Mouse (Mus musculus): ENCODE measurements around the gene Emx1.

Gene Emx1

GRCm38 (mm10) chr6:85189361-85189760 lies 2.1 kb downstream of the Emx1 start:
- DNase-seq (ENCODE audit: low read depth, low spot score), result no peak

DNA sequence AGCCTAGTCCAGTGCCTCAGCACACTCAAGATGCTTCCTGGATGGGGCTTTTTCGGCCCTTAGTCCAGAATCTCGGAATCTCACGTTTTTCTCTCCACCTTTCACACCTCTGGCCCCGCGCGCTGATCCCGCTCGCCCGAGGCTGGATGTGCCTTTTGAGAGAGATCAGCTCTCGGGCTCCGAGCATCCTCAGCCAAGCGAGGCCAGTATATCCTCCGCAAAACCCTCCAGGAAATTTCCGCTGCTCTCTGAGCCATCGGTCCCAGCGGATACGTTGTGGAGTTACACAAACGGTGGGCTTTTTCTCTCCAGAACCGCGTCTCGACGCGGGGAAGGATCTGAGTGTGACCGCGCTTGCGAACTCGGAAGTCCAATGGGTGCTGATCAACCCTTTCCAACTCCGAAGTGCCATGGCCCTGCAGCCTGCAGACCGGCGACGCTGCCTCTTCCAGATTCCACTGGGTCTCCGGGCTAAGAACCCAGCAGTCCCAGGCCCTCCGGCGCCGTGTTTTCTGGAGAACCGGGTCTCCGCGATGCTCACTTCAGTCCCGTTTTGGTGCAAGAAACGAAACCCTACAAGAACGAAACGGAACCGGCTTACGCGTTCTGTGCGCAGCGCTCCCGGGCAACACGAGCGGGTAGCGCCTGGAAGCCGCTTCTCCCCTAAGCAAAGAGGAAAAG lies 2.8 kb downstream of the Emx1 start:
- no peak for DNase-seq (ENCODE audit: low read depth, low spot score)

DNA sequence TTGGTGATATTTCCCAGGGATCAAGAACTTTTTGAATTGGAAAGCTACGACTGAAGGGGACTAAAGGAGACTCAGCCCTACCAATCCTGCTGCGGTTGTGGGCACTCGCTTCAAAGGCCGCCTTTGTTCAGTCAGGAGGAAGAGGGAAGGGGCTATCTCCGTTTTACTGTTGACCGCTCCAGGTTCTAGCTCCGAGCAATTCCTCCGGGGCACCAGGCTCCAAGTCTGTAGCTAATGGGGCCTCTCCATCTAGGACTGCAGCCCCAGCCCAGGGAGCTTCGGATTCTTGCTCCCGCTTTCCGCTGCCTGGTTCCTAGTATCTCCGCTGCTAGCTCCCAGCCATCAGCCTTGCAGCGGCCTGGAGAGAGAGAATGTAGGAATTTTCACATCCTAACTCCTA lies 3.4 kb downstream of the Emx1 start:
- DNase-seq (ENCODE audit: low read depth, low spot score), result no peak

DNA sequence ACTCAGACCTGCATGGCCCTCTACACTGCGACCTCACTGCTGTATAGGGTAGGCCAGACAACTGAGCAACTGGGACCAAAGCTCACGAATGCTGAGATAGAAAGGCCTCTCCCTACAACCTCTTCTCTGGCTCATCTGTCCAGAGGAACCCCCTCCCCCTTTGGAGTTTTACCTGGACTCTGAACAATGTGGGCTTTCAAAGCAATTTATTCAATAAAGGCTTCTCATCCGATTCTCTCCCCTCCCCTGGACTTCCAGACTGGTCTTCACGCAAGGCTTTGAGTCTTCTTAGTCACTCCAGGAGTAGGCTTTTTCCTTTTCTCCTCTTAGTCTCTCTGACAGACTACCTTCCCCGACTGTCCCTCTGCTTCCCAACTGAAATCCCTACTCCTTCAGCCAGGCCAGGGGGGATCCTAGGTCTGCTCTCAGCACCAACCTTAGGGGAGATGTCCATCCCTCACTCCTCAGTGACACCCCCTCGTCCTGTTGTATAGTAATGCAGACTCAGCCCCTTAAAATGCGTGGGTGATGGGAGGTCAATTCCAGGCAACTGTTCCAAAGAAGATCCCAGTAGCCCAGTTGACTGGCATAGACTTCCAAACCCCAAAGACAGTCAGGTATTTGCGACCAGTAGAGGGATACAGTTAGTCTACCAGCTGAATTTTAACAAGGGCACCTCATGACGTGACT lies 4.7 kb downstream of the Emx1 start:
- no peak for DNase-seq (ENCODE audit: low read depth, low spot score)

DNA sequence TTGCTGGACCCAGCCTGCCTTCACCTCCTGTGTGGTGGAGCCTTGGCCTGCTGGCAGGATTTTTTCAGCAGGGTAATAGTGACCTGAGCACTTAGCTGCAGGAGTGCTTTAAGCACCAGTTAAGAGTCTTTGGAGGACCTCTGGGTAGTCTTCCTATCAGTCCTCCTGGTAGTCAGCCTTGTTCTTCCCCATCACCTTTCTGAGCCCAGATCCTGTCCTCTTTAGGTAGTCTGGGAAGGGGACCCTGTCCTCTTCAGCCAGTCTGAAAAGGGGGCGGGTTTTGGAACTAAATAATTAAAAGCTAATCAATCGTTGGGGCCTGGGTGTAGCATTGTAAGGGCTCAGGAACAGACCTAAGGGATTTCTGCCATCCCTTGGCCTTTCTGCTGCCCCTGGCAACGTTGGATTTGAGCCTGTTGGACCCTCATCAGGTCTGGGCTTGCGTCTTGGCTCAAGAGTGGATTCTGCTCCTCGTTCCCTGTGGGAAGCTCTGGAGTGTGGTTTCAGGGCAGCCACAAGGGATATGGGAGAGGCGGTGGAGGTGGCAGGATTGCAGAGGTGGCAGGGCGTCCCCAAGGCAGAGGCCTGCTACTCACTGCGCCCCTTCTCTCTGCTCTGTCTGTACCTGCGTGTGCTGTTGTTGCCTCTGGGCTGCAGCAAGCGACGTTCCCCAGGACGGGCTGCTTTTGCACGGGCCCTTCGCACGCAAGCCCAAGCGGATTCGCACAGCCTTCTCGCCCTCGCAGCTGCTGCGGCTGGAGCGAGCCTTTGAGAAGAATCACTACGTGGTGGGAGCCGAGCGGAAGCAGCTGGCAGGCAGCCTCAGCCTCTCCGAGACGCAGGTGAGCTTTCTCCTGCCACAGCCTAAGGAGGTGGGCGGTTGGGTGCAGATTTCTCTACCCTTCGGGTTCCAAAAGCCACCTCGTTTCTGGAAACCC lies 6.4 kb downstream of the Emx1 start:
- DNase-seq (ENCODE audit: low read depth, low spot score), result no peak

- DNase-seq (ENCODE audit: low read depth, low spot score), result no peak
Observed at GRCm38 (mm10) chr6:85197951-85198350, 10.7 kb downstream of the Emx1 start.

DNA sequence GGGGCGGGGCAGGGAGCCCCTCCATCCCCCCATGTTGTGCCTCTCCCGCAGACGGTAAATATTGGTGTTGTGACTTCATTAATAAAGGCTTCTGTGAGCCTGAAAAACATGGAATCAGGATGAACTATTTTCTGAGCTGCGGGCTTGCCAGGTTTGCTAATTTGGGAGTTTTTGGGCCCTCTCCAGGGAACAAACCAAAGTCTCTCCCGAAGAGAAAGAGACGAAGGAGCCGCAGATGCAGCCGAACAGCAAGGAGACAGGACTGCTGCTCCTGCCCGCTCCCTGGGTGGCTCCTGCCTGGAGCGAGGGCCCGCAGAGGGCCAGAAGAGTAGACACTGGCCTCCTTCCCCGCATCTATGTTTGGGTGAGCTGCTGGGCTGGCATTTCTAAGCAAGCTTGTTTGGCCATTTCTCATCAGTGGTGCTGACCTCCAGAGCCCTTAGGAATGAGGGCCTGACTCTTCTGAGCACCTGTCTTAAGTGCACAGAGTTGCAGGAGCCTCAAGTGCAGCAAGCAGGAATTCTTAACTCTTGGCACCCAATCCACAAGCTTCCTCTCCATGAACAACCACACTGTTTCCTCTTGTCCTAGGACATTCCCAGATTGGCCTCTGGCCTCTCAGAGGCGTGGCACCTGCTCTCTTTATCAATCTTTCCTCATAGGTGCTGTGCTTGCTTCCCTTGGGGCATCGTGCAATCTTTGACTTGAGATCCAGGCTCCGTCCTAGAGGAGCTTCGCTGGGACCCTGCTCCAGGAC lies 19.1 kb downstream of the Emx1 start:
- no peak for DNase-seq (ENCODE audit: low read depth, low spot score)

DNA sequence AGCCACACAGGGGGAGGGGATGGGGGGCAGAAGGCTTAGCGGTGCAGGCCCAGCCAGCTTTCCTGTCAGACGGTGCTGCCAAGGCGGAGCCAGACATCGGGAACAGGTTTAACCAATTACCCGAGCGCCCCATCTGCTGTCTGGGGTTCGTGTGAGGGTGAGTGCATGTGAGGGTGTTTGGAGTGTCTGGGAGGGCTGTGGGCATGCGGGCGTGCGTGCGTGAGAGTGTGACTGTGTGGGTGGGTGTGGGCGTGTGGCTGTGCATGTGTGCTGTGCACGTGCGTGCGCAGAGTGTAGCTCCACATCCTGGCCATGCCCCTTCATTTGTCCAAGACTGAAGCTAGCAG lies 19.7 kb downstream of the Emx1 start:
- DNase-seq (ENCODE audit: low read depth, low spot score), result no peak

- DNase-seq (ENCODE audit: low read depth, low spot score), result no peak
Observed at GRCm38 (mm10) chr6:85207345-85207744, 20.1 kb downstream of the Emx1 start.

- no peak for DNase-seq (ENCODE audit: low read depth, low spot score)
Observed at GRCm38 (mm10) chr6:85209226-85209967, 22.2 kb downstream of the Emx1 start.

DNA sequence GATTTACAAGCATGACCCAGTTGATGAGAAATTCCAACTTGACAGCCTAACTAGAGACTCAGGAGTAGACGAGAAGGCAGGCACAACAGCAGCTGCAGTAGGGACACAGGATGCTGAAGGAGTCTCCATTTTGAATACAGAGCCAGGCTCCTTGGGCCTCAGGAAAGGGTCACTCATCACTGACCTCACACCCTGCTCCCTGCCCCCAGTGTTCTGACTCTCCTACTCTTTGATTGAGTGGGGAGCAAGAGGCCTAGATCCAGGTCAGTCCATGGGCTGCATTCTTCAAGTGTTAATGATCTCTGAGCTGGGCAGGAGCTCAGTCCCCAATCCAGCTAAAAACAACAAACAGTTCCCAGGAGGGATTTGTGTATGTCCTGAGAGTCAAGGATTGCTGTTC lies 23.4 kb downstream of the Emx1 start:
- DNase-seq (ENCODE audit: low read depth, low spot score), result no peak

- no peak for DNase-seq (ENCODE audit: low read depth, low spot score)
Observed at GRCm38 (mm10) chr6:85218251-85218650, 31.0 kb downstream of the Emx1 start.

- no peak for DNase-seq (ENCODE audit: low read depth, low spot score)
Observed at GRCm38 (mm10) chr6:85218684-85219445, 31.6 kb downstream of the Emx1 start.

DNA sequence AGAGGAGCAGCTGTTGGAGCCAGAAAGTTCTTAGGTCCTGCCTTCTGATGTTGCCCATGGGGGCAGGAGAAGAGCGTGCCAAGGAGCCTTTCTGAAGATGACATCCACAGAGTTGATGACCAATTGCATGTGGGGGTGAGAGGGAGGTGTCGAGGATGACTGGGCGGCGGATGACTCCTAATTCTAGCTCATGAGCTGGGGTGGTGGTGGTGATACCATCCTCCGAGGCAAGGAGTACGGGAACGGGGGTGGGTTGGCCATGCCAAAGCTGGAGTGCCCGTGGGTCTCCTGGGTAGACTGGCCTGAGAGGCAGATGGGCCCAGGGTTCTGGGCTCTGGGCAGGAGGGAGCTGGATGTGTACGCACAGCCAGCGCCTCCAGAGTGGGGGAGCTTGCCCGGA lies 32.5 kb downstream of the Emx1 start:
- DNase-seq (ENCODE audit: low read depth, low spot score), result no peak

- DNase-seq (ENCODE audit: low read depth, low spot score), result no peak
Observed at GRCm38 (mm10) chr6:85220917-85221316, 33.7 kb downstream of the Emx1 start.

DNA sequence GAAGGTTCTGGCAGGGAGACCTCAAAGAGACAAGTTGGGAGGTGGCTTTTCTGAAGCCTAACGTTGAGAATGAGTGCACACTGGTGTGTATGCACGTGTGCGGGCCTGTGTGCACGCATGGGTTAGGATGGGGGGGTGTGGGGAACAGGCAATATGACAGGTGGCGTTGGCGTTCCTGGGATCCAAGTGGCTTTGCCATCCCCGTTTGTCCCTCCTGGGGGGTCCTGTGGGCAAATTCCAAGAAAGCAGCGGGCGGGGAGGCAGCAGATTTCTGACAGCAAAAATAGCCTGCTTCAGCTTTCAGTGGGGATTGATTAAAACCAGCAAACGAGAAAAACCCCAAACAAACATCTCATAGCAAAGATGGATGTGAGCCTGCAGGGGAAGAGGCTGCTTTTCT lies 35.3 kb downstream of the Emx1 start:
- no peak for DNase-seq (ENCODE audit: low read depth, low spot score)

DNA sequence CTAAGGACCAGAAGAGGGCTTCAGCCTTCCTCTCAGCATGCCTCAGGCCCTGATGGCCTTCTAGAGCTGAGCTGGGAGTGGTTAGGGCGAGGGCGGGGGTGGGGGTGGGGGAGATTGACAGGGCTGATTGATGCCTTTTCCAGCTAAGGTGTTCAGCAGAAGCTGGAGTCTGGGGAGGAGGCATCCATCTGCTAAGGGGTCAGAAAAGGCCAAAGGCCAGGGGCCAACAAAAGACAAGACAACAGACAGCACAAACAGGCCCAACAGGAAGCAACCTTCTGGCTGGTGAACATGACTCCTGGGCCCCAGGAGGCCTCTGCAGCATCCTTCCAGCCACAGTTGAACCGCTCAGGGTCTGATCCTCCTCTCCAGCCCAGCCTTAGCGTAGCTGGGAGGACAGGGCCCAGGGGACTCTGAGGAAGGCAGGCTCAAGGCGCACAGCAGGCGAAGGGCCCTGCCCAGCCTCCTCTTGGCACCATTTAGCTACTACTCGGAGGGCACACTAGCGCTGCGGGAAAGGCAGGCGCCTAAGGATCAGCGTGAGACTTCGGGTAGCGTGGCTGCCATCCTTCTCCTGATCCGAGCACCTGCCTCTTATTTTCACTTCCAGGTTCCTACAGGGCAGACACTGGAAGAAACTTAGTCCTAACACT lies 36.4 kb downstream of the Emx1 start:
- DNase-seq (ENCODE audit: low read depth, low spot score), result no peak

- DNase-seq (ENCODE audit: low read depth, low spot score), result no peak
Observed at GRCm38 (mm10) chr6:85224442-85224891, 37.2 kb downstream of the Emx1 start.

GRCm38 (mm10) chr6:85226570-85226969 lies 39.3 kb downstream of the Emx1 start:
- DNase-seq (ENCODE audit: low read depth, low spot score), result no peak

GRCm38 (mm10) chr6:85227520-85227919 lies 40.3 kb downstream of the Emx1 start:
- no peak for DNase-seq (ENCODE audit: low read depth, low spot score)

Measured in embryo, embryonic 11.5 days (tissue).